Mouse (Mus musculus) CH12.LX (cell line): Measurements from ENCODE around the gene Cant1. TPM values are rescaled to one million over a fixed set of nuclear protein-coding genes. Genes with fewer than 3 reads are reported as not detected.

ENCODE experiments used
- DNase-seq: peaks from one replicate; pipeline ENCODE4 v3.0.0-alpha.2; 2013; ENCODE audit errors: extremely low read depth
- H3K27ac ChIP-seq: 2 replicates; pipeline ENCODE4 v1.5.1; 2012; ENCODE audit warnings: low read depth, mild to moderate bottlenecking, control low read depth, moderate library complexity; ENCODE audit not compliant: insufficient read depth
- H3K27me3 ChIP-seq: replicated peaks from 2 replicates; pipeline ENCODE3; 2012; ENCODE audit warnings: inconsistent platforms
- H3K36me3 ChIP-seq, 2 experiments: replicated peaks in 1 of 2; 2 replicates each; pipeline versions ENCODE3 to v1.6.1; 2012; ENCODE audit warnings: inconsistent platforms in 1 of 2, low read length in 1 of 2, mild to moderate bottlenecking in 1 of 2, mixed read lengths in 1 of 2, moderate library complexity in 1 of 2; ENCODE audit not compliant: control insufficient read depth in 1 of 2, insufficient read depth in 1 of 2
- H3K4me1 ChIP-seq, 2 experiments: 2 replicates each; pipeline ENCODE4 v1.6.1; 2012; ENCODE audit warnings: inconsistent platforms in 1 of 2, moderate library complexity in 1 of 2; ENCODE audit not compliant: insufficient read depth in 2 of 2, control insufficient read depth in 1 of 2
- H3K4me2 ChIP-seq: 2 replicates; pipeline ENCODE4 v1.6.1; 2012; ENCODE audit warnings: low read depth, mild to moderate bottlenecking, control low read depth; ENCODE audit not compliant: poor library complexity, insufficient read depth, severe bottlenecking
- H3K4me3 ChIP-seq, 3 experiments: fragments of 150-350 bp in 1 of 3; sonication (generic) in 1 of 3; replicated peaks in 1 of 3; 2 replicates each; pipeline versions ENCODE3 to v1.5.1; 2011 to 2012; ENCODE audit warnings: low read depth in 2 of 3, low read length in 2 of 3, mild to moderate bottlenecking in 2 of 3, moderate library complexity in 2 of 3, control low read depth in 1 of 3, improper control_type of control experiment in 1 of 3, inconsistent platforms in 1 of 3, mixed read lengths in 1 of 3; ENCODE audit not compliant: poor library complexity in 1 of 3
- H3K79me2 ChIP-seq: replicated peaks from 2 replicates; pipeline ENCODE4 v1.6.1; 2012; ENCODE audit warnings: mild to moderate bottlenecking, moderate library complexity; ENCODE audit not compliant: control insufficient read depth, poor library complexity, insufficient read depth, severe bottlenecking; ENCODE audit errors: extremely low read depth
- H3K9ac ChIP-seq: 2 replicates; pipeline ENCODE4 v1.6.1; 2012; ENCODE audit warnings: low read depth, mild to moderate bottlenecking, control low read depth, moderate library complexity; ENCODE audit not compliant: insufficient read depth
- H3K9me3 ChIP-seq: replicated peaks from 2 replicates; pipeline ENCODE3; 2012; ENCODE audit warnings: low read length, inconsistent platforms, mixed read lengths
- CHD1 ChIP-seq: IDR thresholded peaks from 2 replicates; pipeline ENCODE4 v1.6.1; 2012; ENCODE audit warnings: low read depth, low read length, improper control_type of control experiment, inconsistent platforms
- CTCF ChIP-seq, 2 experiments: IDR thresholded peaks in 1 of 2; conservative IDR thresholded peaks in 1 of 2; 2 replicates each; pipeline ENCODE4 v1.5.1; 2011 to 2012; ENCODE audit warnings: low read depth in 2 of 2, low read length in 2 of 2, improper control_type of control experiment in 1 of 2, inconsistent platforms in 1 of 2, mild to moderate bottlenecking in 1 of 2, moderate library complexity in 1 of 2
- E2F4 ChIP-seq: IDR thresholded peaks from 2 replicates; pipeline ENCODE4 v1.6.1; 2011; ENCODE audit warnings: low read depth, low read length, improper control_type of control experiment; ENCODE audit not compliant: insufficient replicate concordance
- EP300 ChIP-seq: IDR thresholded peaks from 2 replicates; pipeline ENCODE4 v1.6.1; 2011; ENCODE audit warnings: low read length, improper control_type of control experiment
- ETS1 ChIP-seq: conservative IDR thresholded peaks from 2 replicates; pipeline ENCODE4 v1.6.1; 2012; ENCODE audit warnings: low read depth, mild to moderate bottlenecking, inconsistent platforms, low read length, improper control_type of control experiment, moderate library complexity
- HCFC1 ChIP-seq: IDR thresholded peaks from 2 replicates; pipeline ENCODE4 v1.6.1; 2012; ENCODE audit warnings: low read depth, mild to moderate bottlenecking, inconsistent platforms, low read length, improper control_type of control experiment
- IRF4 ChIP-seq: IDR thresholded peaks from 2 replicates; pipeline ENCODE4 v1.6.1; 2014; ENCODE audit warnings: low read depth, mild to moderate bottlenecking, inconsistent platforms, low read length, improper control_type of control experiment
- JUN ChIP-seq: IDR thresholded peaks from 2 replicates; pipeline ENCODE4 v1.6.1; 2011; ENCODE audit warnings: low read depth, mild to moderate bottlenecking, low read length, improper control_type of control experiment, moderate library complexity; ENCODE audit not compliant: insufficient read depth
- KAT2A ChIP-seq: IDR thresholded peaks from 2 replicates; pipeline ENCODE4 v1.6.1; 2012; ENCODE audit warnings: low read length, improper control_type of control experiment, inconsistent platforms; ENCODE audit not compliant: insufficient replicate concordance
- MAFK ChIP-seq: IDR thresholded peaks from 2 replicates; pipeline ENCODE4 v1.6.1; 2011; ENCODE audit warnings: low read length, improper control_type of control experiment; ENCODE audit not compliant: insufficient replicate concordance
- MAX ChIP-seq: IDR thresholded peaks from 2 replicates; pipeline ENCODE4 v1.6.1; 2011; ENCODE audit warnings: low read length, improper control_type of control experiment
- MAZ ChIP-seq: IDR thresholded peaks from 2 replicates; pipeline ENCODE4 v1.6.1; 2012; ENCODE audit warnings: low read depth, mild to moderate bottlenecking, inconsistent platforms, low read length, improper control_type of control experiment, moderate library complexity
- MEF2A ChIP-seq: IDR thresholded peaks from 2 replicates; pipeline ENCODE4 v1.6.1; 2014; ENCODE audit warnings: low read depth, mild to moderate bottlenecking, inconsistent platforms, low read length, improper control_type of control experiment, borderline replicate concordance
- MXI1 ChIP-seq: IDR thresholded peaks from 2 replicates; pipeline ENCODE4 v1.6.1; 2011; ENCODE audit warnings: mild to moderate bottlenecking, low read depth, low read length, improper control_type of control experiment
- MYC ChIP-seq: IDR thresholded peaks from 2 replicates; pipeline ENCODE4 v1.6.1; 2011; ENCODE audit warnings: low read depth, mild to moderate bottlenecking, improper control_type of control experiment, low read length
- NRF1 ChIP-seq: IDR thresholded peaks from 2 replicates; pipeline ENCODE4 v1.6.1; 2014; ENCODE audit warnings: low read depth, mild to moderate bottlenecking, inconsistent platforms, low read length, improper control_type of control experiment, moderate library complexity
- POLR2A ChIP-seq: IDR thresholded peaks from 2 replicates; pipeline ENCODE4 v1.6.1; 2011; ENCODE audit warnings: low read depth, mild to moderate bottlenecking, improper control_type of control experiment, low read length
- POLR2AphosphoS2 ChIP-seq: IDR thresholded peaks from 2 replicates; pipeline ENCODE4 v1.6.1; 2011; ENCODE audit warnings: low read depth, low read length, improper control_type of control experiment
- RCOR1 ChIP-seq: conservative IDR thresholded peaks from 2 replicates; pipeline ENCODE4 v1.6.1; 2012; ENCODE audit warnings: low read depth, mild to moderate bottlenecking, inconsistent platforms, low read length, improper control_type of control experiment
- SIN3A ChIP-seq: IDR thresholded peaks from 2 replicates; pipeline ENCODE4 v1.6.1; 2012; ENCODE audit warnings: low read length, improper control_type of control experiment, inconsistent platforms
- SMC3 ChIP-seq: IDR thresholded peaks from 2 replicates; pipeline ENCODE4 v1.6.1; 2011; ENCODE audit warnings: low read depth, low read length, improper control_type of control experiment
- TBP ChIP-seq: conservative IDR thresholded peaks from 2 replicates; pipeline ENCODE4 v1.6.1; 2011; ENCODE audit warnings: low read depth, low read length, improper control_type of control experiment
- TCF12 ChIP-seq: IDR thresholded peaks from 2 replicates; pipeline ENCODE4 v1.6.1; 2014; ENCODE audit warnings: low read depth, mild to moderate bottlenecking, inconsistent platforms, low read length, improper control_type of control experiment
- USF1 ChIP-seq: IDR thresholded peaks from 2 replicates; pipeline ENCODE4 v1.6.1; 2014; ENCODE audit warnings: low read depth, mild to moderate bottlenecking, inconsistent platforms, low read length, improper control_type of control experiment
- USF2 ChIP-seq: conservative IDR thresholded peaks from 2 replicates; pipeline ENCODE4 v1.6.1; 2011; ENCODE audit warnings: low read depth, low read length, improper control_type of control experiment
- ZC3H11A ChIP-seq: IDR thresholded peaks from 2 replicates; pipeline ENCODE4 v1.6.1; 2012; ENCODE audit warnings: low read depth, mild to moderate bottlenecking, inconsistent platforms, low read length, improper control_type of control experiment
- ZKSCAN1 ChIP-seq: IDR thresholded peaks from 2 replicates; pipeline ENCODE4 v1.6.1; 2012; ENCODE audit warnings: low read depth, inconsistent platforms, low read length, improper control_type of control experiment, borderline replicate concordance
- ZNF384 ChIP-seq: IDR thresholded peaks from 2 replicates; pipeline ENCODE4 v1.6.1; 2012; ENCODE audit warnings: low read depth, low read length, improper control_type of control experiment, inconsistent platforms
- dilution Hi-C: fragments of 300-500 bp; cut with MboI; formaldehyde crosslinking; loops from 2 replicates; pipeline ENCODE4 v1.14.3; 2020; ENCODE audit warnings: low sequenced_read_pairs; ENCODE audit not compliant: extremely low pct_unique_long_range_greater_than_20kb, extremely low pct_ligation_motif_present
- in situ Hi-C: fragments of 300-500 bp; cut with MboI; formaldehyde crosslinking; loops from 3 replicates; pipeline ENCODE4 v1.14.3; 2019; ENCODE audit warnings: low sequenced_read_pairs, low pct_ligation_motif_present, low pct_unique_long_range_greater_than_20kb, mixed read lengths
- polyA plus RNA-seq: library from polyadenylated mRNA; unstranded; fragments of >175 nt; gene quantifications from 2 replicates; pipeline ENCODE4 v1.2.1, GENCODE M21; 2012; ENCODE audit warnings: low read depth; ENCODE audit not compliant: insufficient read length
- total RNA-seq, 2 experiments: library from RNA; depleted of rRNA; stranded (reverse); fragments of 300-350 nt in 1 of 2; fragments of >200 nt in 1 of 2; gene quantifications; 2 replicates each; pipeline ENCODE4 v1.2.3; 2012 to 2014

Gene Cant1
- total and polyA plus RNA-seq, 3 experiments, result 28.8 to 40.2 (median 31.2) TPM

GRCm38 (mm10) chr11:118366108-118366507 lies 52.8 kb downstream of the Cant1 start:
- H3K27ac ChIP-seq, result no peak overlapping the region
- no peak for TF ChIP-seq RCOR1
- TF ChIP-seq MAZ, result no peak
- no peak for TF ChIP-seq MEF2A
- no peak for TF ChIP-seq USF1
- no peak for TF ChIP-seq MAX
- TF ChIP-seq USF2, result no peak
- no peak for TF ChIP-seq JUN
- no peak for TF ChIP-seq TBP
- no peak for TF ChIP-seq ZC3H11A
- no peak for TF ChIP-seq EP300
- no peak for TF ChIP-seq KAT2A
- TF ChIP-seq CTCF (conservative IDR thresholded peaks at IDR 0.05 in 1 of 2, IDR thresholded peaks at IDR 0.05 in 1 of 2; ENCODE audit: low read depth in 2 of 2, low read length in 2 of 2), result no peak
- TF ChIP-seq SIN3A, result no peak
- TF ChIP-seq HCFC1, result no peak
- no peak for TF ChIP-seq SMC3
- TF ChIP-seq ZKSCAN1, result no peak
- TF ChIP-seq NRF1, result no peak
- TF ChIP-seq ZNF384, result no peak
- TF ChIP-seq, all 38 proteins: peak for 0
- no peak overlapping the region for H3K4me3 ChIP-seq
- H3K27me3 ChIP-seq, result peaks cover 46% of the 10 kb centered on the region
- H3K9me3 ChIP-seq, result peaks cover 5% of the 10 kb centered on the region
- in situ Hi-C loops, result no loop called here
- peaks cover 23 to 34% of the 10 kb centered on the region in 2 experiments for H3K4me1 ChIP-seq
- H3K4me2 ChIP-seq, result no peak overlapping the region
- no peak for DNase-seq
- dilution Hi-C loops, result no loop called here
- no peak overlapping the region for H3K9ac ChIP-seq
- H3K79me2 ChIP-seq, result no peaks in the 10 kb centered on the region
- H3K36me3 ChIP-seq, result no peaks in the 10 kb centered on the region

- Histone ChIP-seq H3K4me2 (no peak overlapping the region), H3K4me3 (no peak overlapping the region), H3K79me2 (no peaks in the 10 kb centered on the region), H3K27ac (no peak overlapping the region), H3K9me3 (peaks cover 5% of the 10 kb centered on the region), H3K36me3 (no peaks in the 10 kb centered on the region), H3K9ac (no peak overlapping the region), H3K4me1 (peaks cover 22 to 34% of the 10 kb centered on the region in 2 experiments), H3K27me3 (peaks cover 37% of the 10 kb centered on the region)
- in situ Hi-C loops, result no loop called here
- DNase-seq, result no peak
- dilution Hi-C loops, result no loop called here
- no peak for TF ChIP-seq RCOR1
- no peak for TF ChIP-seq EP300
- no peak for TF ChIP-seq MXI1
- no peak for TF ChIP-seq CHD1
- TF ChIP-seq IRF4, result no peak
- no peak for TF ChIP-seq SIN3A
- no peak for TF ChIP-seq NRF1
- no peak for TF ChIP-seq ZC3H11A
- TF ChIP-seq ETS1, result no peak
- TF ChIP-seq MYC, result no peak
- no peak for TF ChIP-seq MAZ
- no peak for TF ChIP-seq MAFK
- no peak for TF ChIP-seq POLR2A
- TF ChIP-seq USF2, result no peak
- TF ChIP-seq ZKSCAN1, result no peak
- TF ChIP-seq POLR2AphosphoS2, result no peak
- TF ChIP-seq E2F4, result no peak
- TF ChIP-seq TCF12, result no peak
- TF ChIP-seq, all 38 proteins: peak for 0
These were observed 53.7 kb downstream of the Cant1 start for GRCm38 (mm10) chr11:118365171-118365570.
